In the genomic region with DNA sequence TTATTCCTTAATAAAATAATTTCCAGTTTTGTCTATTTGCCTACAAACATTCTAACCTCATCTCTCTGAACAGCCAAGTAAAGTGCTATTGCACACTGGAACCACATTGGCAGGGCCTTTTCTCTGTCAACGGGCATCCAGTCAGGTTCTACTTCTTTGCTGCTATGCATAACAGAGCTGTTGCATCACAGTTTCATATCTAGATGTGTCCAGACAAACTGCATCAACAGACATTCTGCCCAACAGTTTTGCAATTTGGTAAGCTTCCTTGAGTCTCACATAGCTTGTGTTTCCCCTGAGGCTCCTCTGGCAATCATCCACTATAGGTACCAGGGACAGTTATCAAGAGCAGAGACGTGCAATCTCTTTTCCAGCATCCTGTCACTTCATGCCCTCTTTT, we compare ENCODE assay signal across 34 mouse cellular contexts.
"Had no signal": no experiment of that assay in that cellular context is flagged by ENCODE, and none has a peak within 500 bp of the region (broad histone marks: within the 10 kb centered on the region; RNA-seq: fewer than 3 reads in every experiment).

No protein-coding gene starts in this region.

- H3K4me3 ChIP-seq: heart, embryonic 10.5 days; heart, embryonic 12.5 days; heart, embryonic 13.5 days; heart, embryonic 15.5 days; hindbrain, embryonic 10.5 days; hindbrain, embryonic 12.5 days; hindbrain, embryonic 13.5 days; hindbrain, embryonic 15.5 days; intestine, embryonic 15.5 days; kidney, embryonic 15.5 days; layer of hippocampus, adult 2 months had no signal

- H3K36me3 ChIP-seq: heart, embryonic 10.5 days; heart, embryonic 12.5 days; heart, embryonic 13.5 days; heart, embryonic 15.5 days; hindbrain, embryonic 10.5 days; hindbrain, embryonic 12.5 days; hindbrain, embryonic 13.5 days; hindbrain, embryonic 15.5 days; intestine, embryonic 15.5 days; kidney, embryonic 15.5 days had no signal

- H3K9me3 ChIP-seq: heart, embryonic 10.5 days; heart, embryonic 12.5 days; heart, embryonic 13.5 days; heart, embryonic 15.5 days; hindbrain, embryonic 10.5 days; hindbrain, embryonic 12.5 days; hindbrain, embryonic 13.5 days; hindbrain, embryonic 15.5 days; intestine, embryonic 15.5 days; kidney, embryonic 15.5 days had no signal

- H3K27me3 ChIP-seq: heart, embryonic 12.5 days; heart, embryonic 13.5 days; heart, embryonic 15.5 days; hindbrain, embryonic 12.5 days; hindbrain, embryonic 13.5 days; hindbrain, embryonic 15.5 days; intestine, embryonic 15.5 days; kidney, embryonic 15.5 days had no signal

- H3K4me2 ChIP-seq: heart, embryonic 11.5 days; heart, embryonic 12.5 days; heart, embryonic 13.5 days; heart, embryonic 15.5 days; hindbrain, embryonic 12.5 days; hindbrain, embryonic 13.5 days; hindbrain, embryonic 14.5 days; hindbrain, embryonic 15.5 days; intestine, embryonic 15.5 days; kidney, embryonic 15.5 days had no signal

- DNase-seq: heart, postnatal 10 days; heart, postnatal 14 days; heart, postnatal 36 days; heart, postnatal 4 days; kidney, adult 11 months; kidney, adult 18-20 months; kidney, adult 2 months; kidney, adult 8-10 months; kidney, adult 9 months; kidney, postnatal 10 days; kidney, postnatal 14 days; kidney, postnatal 25 days; kidney, postnatal 36 days; kidney, postnatal 4 days; layer of hippocampus, adult 9-11 months had no signal

- H3K27ac ChIP-seq: heart, embryonic 10.5 days; heart, embryonic 13.5 days; heart, embryonic 15.5 days; hindbrain, embryonic 10.5 days; hindbrain, embryonic 12.5 days; hindbrain, embryonic 13.5 days; hindbrain, embryonic 14.5 days; hindbrain, embryonic 15.5 days; hindbrain, postnatal 0 days; intestine, embryonic 15.5 days; kidney, embryonic 15.5 days; kidney, postnatal 0 days; layer of hippocampus, adult 2 months had no signal

- H3K4me1 ChIP-seq: heart, embryonic 10.5 days; heart, embryonic 12.5 days; heart, embryonic 13.5 days; heart, embryonic 15.5 days; hindbrain, embryonic 10.5 days; hindbrain, embryonic 12.5 days; hindbrain, embryonic 15.5 days; intestine, embryonic 15.5 days; kidney, embryonic 15.5 days had no signal

- ATAC-seq: hindbrain, embryonic 16.5 days; hindbrain, postnatal 0 days; inflammation-experienced regulatory T-cells, adult 6 months; intestine, embryonic 15.5 days; intestine, embryonic 16.5 days; intestine, postnatal 0 days had no signal

- H3K9ac ChIP-seq: heart, embryonic 12.5 days; heart, embryonic 13.5 days; heart, embryonic 15.5 days; hindbrain, embryonic 12.5 days; hindbrain, embryonic 13.5 days; hindbrain, embryonic 14.5 days; hindbrain, embryonic 15.5 days; intestine, embryonic 15.5 days; kidney, embryonic 15.5 days had no signal
